Mouse (Mus musculus) testis, adult 2 months (tissue): Measurements from ENCODE around the gene Nup210.

ENCODE experiments used
- CTCF ChIP-seq: fragments of 200-500 bp; IDR thresholded peaks from 2 replicates; pipeline ENCODE4 v1.5.1; 2012; ENCODE audit warnings: low read depth, mild to moderate bottlenecking, inconsistent platforms, low read length, moderate library complexity; ENCODE audit not compliant: control insufficient read depth, insufficient read depth, insufficient replicate concordance
- POLR2A ChIP-seq: fragments of 200-500 bp; IDR thresholded peaks from 2 replicates; pipeline ENCODE4 v1.6.1; 2012; ENCODE audit warnings: low read depth, mild to moderate bottlenecking, inconsistent platforms, low read length, moderate library complexity; ENCODE audit not compliant: control insufficient read depth

- TF ChIP-seq POLR2A: no peak
- no peak for TF ChIP-seq CTCF
Observed at GRCm38 (mm10) chr6:90969341-90969871, 147.2 kb downstream of the Nup210 start.
